Mouse (Mus musculus): ENCODE data around the gene Abhd14b. TPM values are rescaled to one million over a fixed set of nuclear protein-coding genes. Genes with fewer than 3 reads are reported as not detected.

The Abhd14b gene
- polyA plus RNA-seq, 1 experiment from 2014 or later = 48.3 TPM

DNA sequence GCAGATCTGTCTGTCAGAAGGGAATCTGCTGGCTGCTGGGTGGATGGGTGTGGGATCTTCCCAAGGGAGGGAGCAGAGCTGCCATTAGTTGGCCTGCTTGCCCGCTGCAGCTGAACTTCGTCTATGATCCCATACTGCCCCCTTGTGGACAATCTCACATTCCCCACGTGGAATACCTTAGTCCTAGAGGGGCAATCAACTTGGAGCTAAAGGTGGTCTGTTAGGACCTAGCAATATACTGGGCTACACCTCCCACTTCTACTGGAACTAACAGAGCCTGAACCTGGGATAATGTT is 25.4 kb upstream of the Abhd14b start:
- Histone ChIP-seq H3K4me2 (replicated peaks; ENCODE audit: low read depth, low read length) (peak overlapping the region; percentile 49), H3K9ac (replicated peaks; ENCODE audit: low read length) (peak overlapping the region; percentile 32), H3K4me3 (ENCODE audit: low read length) (peak overlapping the region; percentile 25), H3K4me1 (ENCODE audit: insufficient read depth, low read length) (peaks cover 35% of the 10 kb centered on the region), H3K9me3 (ENCODE audit: low read length) (no peaks in the 10 kb centered on the region), H3K27me3 (ENCODE audit: insufficient read depth, low read length) (peaks cover 3% of the 10 kb centered on the region; the same call in 1 of the 2 replicates), H3K36me3 (ENCODE audit: insufficient read depth, low read length) (no peaks in the 10 kb centered on the region), H3K27ac (ENCODE audit: low read length) (no peak overlapping the region)
- ATAC-seq (ENCODE audit: low FRiP score, low TSS enrichment) = peak; percentile 82
- WGBS = 0% methylated on average over 3 of the region's 3 CpGs

DNA sequence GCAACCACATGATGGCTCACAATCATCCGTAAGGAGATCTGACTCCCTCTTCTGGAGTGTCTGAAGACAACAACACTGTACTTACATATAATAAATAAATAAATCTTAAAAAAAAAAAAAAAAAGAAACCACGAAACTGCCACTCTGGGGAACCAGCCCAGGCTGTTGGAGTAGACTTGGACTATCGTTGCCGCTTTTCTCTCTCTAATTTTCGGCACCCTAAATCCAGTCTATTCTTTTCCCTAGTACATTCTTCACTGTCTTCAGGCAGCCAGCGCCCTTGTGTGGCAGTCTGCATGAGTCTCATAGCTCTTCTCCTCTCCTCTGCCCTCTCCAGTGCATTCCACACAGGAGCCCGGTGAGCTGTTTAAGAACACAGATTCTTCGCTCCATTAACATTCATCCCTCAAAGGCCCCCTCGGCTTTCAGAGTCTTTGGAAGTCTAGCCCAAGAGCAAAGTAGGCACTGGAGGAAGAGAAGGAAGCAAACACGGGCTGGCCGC is 18.5 kb upstream of the Abhd14b start:
- Histone ChIP-seq H3K9me3 (ENCODE audit: low read length) (no peaks in the 10 kb centered on the region), H3K4me3 (ENCODE audit: low read length) (peak overlapping the region; percentile 97), H3K9ac (replicated peaks; ENCODE audit: low read length) (peak overlapping the region; percentile 97), H3K4me1 (ENCODE audit: insufficient read depth, low read length) (peaks cover 11% of the 10 kb centered on the region), H3K27ac (ENCODE audit: low read length) (peak overlapping the region; percentile 100), H3K36me3 (ENCODE audit: insufficient read depth, low read length) (peaks cover 32% of the 10 kb centered on the region), H3K4me2 (replicated peaks; ENCODE audit: low read depth, low read length) (peak overlapping the region; percentile 85), H3K27me3 (ENCODE audit: insufficient read depth, low read length) (no peaks in the 10 kb centered on the region)
- 10% methylated on average over 11 of the region's 11 CpGs for WGBS
- ATAC-seq (ENCODE audit: low FRiP score, low TSS enrichment) = peak; percentile 64

DNA sequence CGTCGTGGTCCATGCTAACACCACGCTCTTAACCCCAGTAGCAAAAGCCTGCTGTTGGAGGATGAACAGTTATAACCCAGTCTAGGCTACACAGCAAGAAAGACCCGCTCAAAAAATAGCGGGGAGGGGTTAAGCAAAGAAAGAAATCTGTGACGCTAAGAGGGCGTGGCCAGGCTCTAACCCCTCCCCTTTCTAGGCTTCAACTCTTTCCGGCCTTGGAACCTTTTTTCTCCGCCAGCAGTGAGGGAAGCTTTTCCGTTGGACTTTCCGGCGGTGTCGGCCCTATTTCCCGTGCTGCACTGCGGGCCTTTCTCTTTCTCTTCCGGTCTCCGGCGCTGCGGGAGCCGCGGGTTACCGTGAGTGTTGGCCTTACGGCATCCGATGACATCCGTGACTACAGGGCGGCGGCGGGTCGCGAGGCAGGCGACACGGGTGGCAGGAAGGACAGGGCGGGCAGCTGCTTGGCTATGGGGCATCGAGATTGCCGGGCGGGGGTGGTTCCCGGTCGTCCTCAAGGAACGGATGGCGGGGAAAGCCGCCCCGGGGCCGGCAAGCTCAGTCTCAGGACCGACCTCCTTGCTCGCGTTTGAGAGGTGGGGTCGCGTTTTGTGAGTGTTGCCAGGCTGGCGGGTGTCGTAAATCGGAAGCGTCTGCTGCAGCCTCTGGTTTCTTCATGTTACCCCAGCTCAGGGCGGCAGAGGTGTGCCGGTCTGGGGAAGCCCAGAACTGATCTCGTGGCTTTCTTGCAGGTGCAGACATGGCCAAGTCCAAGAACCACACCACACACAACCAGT is 17.8 kb upstream of the Abhd14b start, which contains the start of gene Rpl29:
Gene Rpl29, plus strand, starts transcription at position 234 of the 794 bp plus-strand sequence.
- peak within 1 kb of the TSS; percentile 97 for H3K4me3 ChIP-seq (ENCODE audit: low read length)
- peak within 1 kb of the TSS; percentile 100 for H3K27ac ChIP-seq (ENCODE audit: low read length)
- peak within 1 kb of the TSS; percentile 89 for H3K4me2 ChIP-seq (replicated peaks; ENCODE audit: low read depth, low read length)
- no peaks in the 10 kb centered on the region for H3K9me3 ChIP-seq (ENCODE audit: low read length)
- peaks cover 11% of the 10 kb centered on the region for H3K4me1 ChIP-seq (ENCODE audit: insufficient read depth, low read length)
- WGBS = under 1% methylated on average over 55 of the region's 55 CpGs
- H3K36me3 ChIP-seq (ENCODE audit: insufficient read depth, low read length) = peaks cover 35% of the 10 kb centered on the region
- H3K27me3 ChIP-seq (ENCODE audit: insufficient read depth, low read length) = no peaks in the 10 kb centered on the region
- peak; percentile 91 for ATAC-seq (ENCODE audit: low FRiP score, low TSS enrichment)
- H3K9ac ChIP-seq (replicated peaks; ENCODE audit: low read length) = peak within 1 kb of the TSS; percentile 97

DNA sequence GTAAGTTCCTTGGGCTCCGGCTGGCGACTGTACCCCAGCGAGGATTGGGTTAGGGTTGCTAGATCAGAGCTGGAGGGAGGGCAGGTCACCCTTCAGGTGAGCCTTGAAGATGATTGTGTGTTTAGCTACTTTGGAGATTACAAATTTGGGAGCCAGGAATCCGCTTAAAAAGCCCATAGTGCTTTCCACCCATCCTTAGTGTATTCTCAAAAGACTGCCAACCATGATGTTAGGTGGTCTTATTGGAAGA is 17.3 kb upstream of the Abhd14b start:
- peak overlapping the region; percentile 89 for H3K4me2 ChIP-seq (replicated peaks; ENCODE audit: low read depth, low read length)
- no peaks in the 10 kb centered on the region for H3K9me3 ChIP-seq (ENCODE audit: low read length)
- 0% methylated on average over 4 of the region's 4 CpGs for WGBS
- H3K27me3 ChIP-seq (ENCODE audit: insufficient read depth, low read length) = no peaks in the 10 kb centered on the region
- H3K27ac ChIP-seq (ENCODE audit: low read length) = peak overlapping the region; percentile 100
- H3K9ac ChIP-seq (replicated peaks; ENCODE audit: low read length) = peak overlapping the region; percentile 97
- ATAC-seq (ENCODE audit: low FRiP score, low TSS enrichment) = no peak
- H3K36me3 ChIP-seq (ENCODE audit: insufficient read depth, low read length) = peaks cover 35% of the 10 kb centered on the region
- H3K4me1 ChIP-seq (ENCODE audit: insufficient read depth, low read length) = peaks cover 12% of the 10 kb centered on the region
- peak overlapping the region; percentile 97 for H3K4me3 ChIP-seq (ENCODE audit: low read length)

DNA sequence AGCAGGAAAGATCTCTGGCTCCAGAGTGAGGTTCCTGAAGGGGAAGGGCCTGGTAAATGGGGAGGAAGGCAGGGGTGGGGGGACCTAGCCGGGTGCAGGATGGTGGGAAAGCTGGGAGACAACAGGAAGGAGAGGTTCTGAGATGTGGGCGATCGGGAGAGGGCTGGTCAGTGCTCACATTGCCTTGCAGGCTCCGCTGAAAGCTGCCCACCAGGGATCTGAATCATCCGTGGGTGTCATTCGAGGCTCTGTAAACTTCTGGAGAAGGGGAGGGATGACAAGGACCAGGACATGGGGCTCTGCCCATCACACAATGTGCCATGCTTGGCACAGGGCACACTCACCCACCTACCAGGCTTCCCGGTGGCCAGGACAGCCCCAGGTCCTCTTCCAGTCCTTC is 13.9 kb upstream of the Abhd14b start:
- 0 out of 2 replicates have a peak overlapping the region, but pooled peaks have one; percentile 14 for H3K27ac ChIP-seq (ENCODE audit: low read length)
- ATAC-seq (ENCODE audit: low FRiP score, low TSS enrichment) = no peak
- no peak overlapping the region for H3K4me3 ChIP-seq (ENCODE audit: low read length)
- peaks cover 40% of the 10 kb centered on the region for H3K36me3 ChIP-seq (ENCODE audit: insufficient read depth, low read length)
- no peak overlapping the region for H3K4me2 ChIP-seq (replicated peaks; ENCODE audit: low read depth, low read length)
- H3K4me1 ChIP-seq (ENCODE audit: insufficient read depth, low read length) = peaks cover 27% of the 10 kb centered on the region
- 66% methylated on average over 7 of the region's 7 CpGs for WGBS
- no peak overlapping the region for H3K9ac ChIP-seq (replicated peaks; ENCODE audit: low read length)
- no peaks in the 10 kb centered on the region for H3K27me3 ChIP-seq (ENCODE audit: insufficient read depth, low read length)
- H3K9me3 ChIP-seq (ENCODE audit: low read length) = no peaks in the 10 kb centered on the region

DNA sequence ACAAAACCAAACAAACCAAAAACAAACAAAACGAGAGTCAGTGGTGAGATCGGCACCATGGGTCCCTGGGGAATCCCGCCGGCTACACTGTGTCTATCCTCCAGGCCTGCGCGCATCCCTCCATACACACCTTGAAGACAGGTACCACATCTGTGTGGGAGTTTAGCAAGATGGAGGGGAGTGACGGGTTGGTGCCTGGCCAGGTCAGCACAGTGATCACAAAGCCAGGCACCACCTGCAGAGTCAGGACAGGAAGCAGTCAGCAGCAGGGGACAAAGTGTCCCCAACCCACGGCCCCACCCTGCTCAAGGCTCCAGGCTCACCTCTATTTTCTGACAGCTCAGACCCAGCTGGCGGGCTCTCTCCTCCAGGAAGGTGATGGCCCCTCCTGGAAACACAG is 10.7 kb upstream of the Abhd14b start:
- H3K27me3 ChIP-seq (ENCODE audit: insufficient read depth, low read length) = no peaks in the 10 kb centered on the region
- H3K4me1 ChIP-seq (ENCODE audit: insufficient read depth, low read length) = peaks cover 23% of the 10 kb centered on the region
- ATAC-seq (ENCODE audit: low FRiP score, low TSS enrichment) = no peak
- no peaks in the 10 kb centered on the region for H3K9me3 ChIP-seq (ENCODE audit: low read length)
- H3K27ac ChIP-seq (ENCODE audit: low read length) = no peak overlapping the region
- no peak overlapping the region for H3K4me2 ChIP-seq (replicated peaks; ENCODE audit: low read depth, low read length)
- H3K9ac ChIP-seq (replicated peaks; ENCODE audit: low read length) = no peak overlapping the region
- no peak overlapping the region for H3K4me3 ChIP-seq (ENCODE audit: low read length)
- WGBS = 78% methylated on average over 9 of the region's 9 CpGs
- peaks cover 30% of the 10 kb centered on the region for H3K36me3 ChIP-seq (ENCODE audit: insufficient read depth, low read length)

DNA sequence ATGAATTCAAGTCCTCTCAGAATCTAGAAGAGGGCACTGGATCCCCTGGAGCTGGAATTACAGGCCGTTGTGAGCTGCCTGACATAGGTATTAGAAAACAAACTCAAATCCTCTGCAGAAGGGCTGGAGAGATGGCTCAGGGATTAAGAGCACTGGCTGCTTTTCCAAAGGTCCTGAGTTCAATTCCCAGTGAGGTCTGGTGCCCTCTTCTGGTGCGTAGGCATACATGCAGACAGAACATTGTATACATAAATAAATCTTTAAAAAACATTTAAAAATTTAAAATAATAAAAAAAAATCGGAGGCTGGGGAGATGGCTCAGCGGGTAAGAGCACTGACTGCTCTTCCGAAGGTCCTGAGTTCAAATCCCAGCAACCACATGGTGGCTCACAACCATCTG is 4.6 kb upstream of the Abhd14b start:
- Histone ChIP-seq H3K4me1 (ENCODE audit: insufficient read depth, low read length) (peaks cover 34% of the 10 kb centered on the region), H3K36me3 (ENCODE audit: insufficient read depth, low read length) (no peaks in the 10 kb centered on the region), H3K9ac (replicated peaks; ENCODE audit: low read length) (no peak overlapping the region), H3K4me3 (ENCODE audit: low read length) (no peak overlapping the region), H3K27ac (ENCODE audit: low read length) (no peak overlapping the region), H3K9me3 (ENCODE audit: low read length) (no peaks in the 10 kb centered on the region), H3K27me3 (ENCODE audit: insufficient read depth, low read length) (no peaks in the 10 kb centered on the region), H3K4me2 (replicated peaks; ENCODE audit: low read depth, low read length) (no peak overlapping the region)
- WGBS = 81% methylated on average over 5 of the region's 5 CpGs
- no peak for ATAC-seq (ENCODE audit: low FRiP score, low TSS enrichment)

DNA sequence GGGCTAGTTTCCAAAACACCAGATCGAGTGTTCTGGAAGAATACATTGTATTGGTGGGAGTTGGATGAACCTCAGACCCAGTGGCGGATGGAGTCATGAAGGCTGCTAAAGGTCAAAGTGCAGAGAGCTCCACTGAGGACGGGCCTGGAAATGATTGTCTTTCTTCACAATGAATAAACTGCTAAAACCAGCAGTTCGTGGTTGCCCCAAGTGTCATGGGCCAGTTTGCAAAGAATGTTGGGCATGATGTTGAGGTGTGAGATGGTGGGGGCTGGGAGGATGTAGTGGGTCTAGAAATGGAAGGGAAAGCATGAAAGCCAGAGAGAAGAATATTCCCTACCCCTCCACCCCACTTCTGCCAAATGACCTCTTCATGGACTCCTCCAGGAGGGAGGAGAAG is 2.4 kb upstream of the Abhd14b start:
- no peaks in the 10 kb centered on the region for H3K9me3 ChIP-seq (ENCODE audit: low read length)
- H3K36me3 ChIP-seq (ENCODE audit: insufficient read depth, low read length) = no peaks in the 10 kb centered on the region
- H3K4me1 ChIP-seq (ENCODE audit: insufficient read depth, low read length) = peaks cover 42% of the 10 kb centered on the region
- H3K27me3 ChIP-seq (ENCODE audit: insufficient read depth, low read length) = no peaks in the 10 kb centered on the region
- H3K9ac ChIP-seq (replicated peaks; ENCODE audit: low read length) = no peak overlapping the region
- 58% methylated on average over 4 of the region's 4 CpGs for WGBS
- 0 out of 2 replicates have a peak overlapping the region, but pooled peaks have one; percentile 56 for H3K27ac ChIP-seq (ENCODE audit: low read length)
- no peak for ATAC-seq (ENCODE audit: low FRiP score, low TSS enrichment)
- no peak overlapping the region for H3K4me2 ChIP-seq (replicated peaks; ENCODE audit: low read depth, low read length)
- H3K4me3 ChIP-seq (ENCODE audit: low read length) = no peak overlapping the region

DNA sequence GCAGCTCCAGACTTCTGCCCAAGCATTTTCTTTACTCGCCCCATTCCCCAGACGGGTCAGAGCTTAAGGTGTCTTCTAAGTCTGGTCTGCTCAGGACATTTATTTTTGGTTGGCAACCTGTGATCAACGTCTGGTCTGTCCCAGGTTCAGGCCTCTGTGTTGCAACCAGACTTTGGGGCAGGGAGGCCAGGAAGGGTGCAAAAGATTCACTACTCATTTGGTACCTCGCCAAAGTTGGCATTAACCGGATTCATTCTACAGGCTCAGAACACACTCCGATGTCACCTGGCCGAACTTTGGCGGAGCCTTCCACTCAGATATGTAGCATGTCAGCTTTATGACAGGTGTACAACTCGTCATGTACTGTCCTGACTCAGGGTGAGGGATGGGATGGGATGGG is 692 bp downstream of the Abhd14b start:
- 38% methylated on average over 9 of the region's 9 CpGs for WGBS

DNA sequence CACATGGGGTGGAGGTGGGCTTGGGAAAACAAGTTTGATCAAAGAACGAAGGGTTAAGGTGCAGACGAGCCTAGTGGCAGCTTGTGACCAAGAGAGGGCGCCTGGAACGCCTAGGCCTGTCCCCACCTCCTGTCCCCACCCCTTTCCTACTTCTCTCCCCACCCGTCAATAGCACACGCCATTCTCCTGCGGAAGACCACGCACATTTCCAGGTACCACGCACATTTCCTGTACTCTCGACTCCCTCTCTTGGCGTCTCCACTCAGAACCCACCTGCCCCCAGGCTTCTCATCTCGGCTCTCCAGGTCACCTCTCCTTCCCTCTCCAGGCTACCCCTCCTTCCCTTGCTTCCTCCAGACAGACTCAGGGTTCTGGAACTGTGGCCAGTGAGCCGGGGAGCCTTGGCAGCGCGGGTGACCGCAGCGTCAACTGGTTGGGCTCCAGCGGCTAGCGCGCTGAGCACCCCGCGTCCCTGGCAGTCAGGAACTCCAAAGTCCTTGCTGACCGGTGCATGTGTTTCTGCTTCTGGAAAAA is 1.3 kb downstream of the Abhd14b start:
- peak; percentile 54 for ATAC-seq (ENCODE audit: low FRiP score, low TSS enrichment)
- Histone ChIP-seq H3K9me3 (ENCODE audit: low read length) (no peaks in the 10 kb centered on the region), H3K9ac (replicated peaks; ENCODE audit: low read length) (peak overlapping the region; percentile 64), H3K4me1 (ENCODE audit: insufficient read depth, low read length) (peaks cover 77% of the 10 kb centered on the region), H3K27ac (ENCODE audit: low read length) (peak overlapping the region; percentile 89), H3K27me3 (ENCODE audit: insufficient read depth, low read length) (no peaks in the 10 kb centered on the region), H3K4me3 (ENCODE audit: low read length) (peak overlapping the region; percentile 66), H3K36me3 (ENCODE audit: insufficient read depth, low read length) (no peaks in the 10 kb centered on the region), H3K4me2 (replicated peaks; ENCODE audit: low read depth, low read length) (peak overlapping the region; percentile 82)
- under 1% methylated on average over 23 of the region's 23 CpGs for WGBS

More for the DNA sequence above, 692 bp downstream of the Abhd14b start:
- peak overlapping the region; percentile 82 for H3K4me2 ChIP-seq (replicated peaks; ENCODE audit: low read depth, low read length)
- no peaks in the 10 kb centered on the region for H3K27me3 ChIP-seq (ENCODE audit: insufficient read depth, low read length)
- H3K27ac ChIP-seq (ENCODE audit: low read length) = peak overlapping the region; percentile 89
- H3K4me3 ChIP-seq (ENCODE audit: low read length) = peak overlapping the region; percentile 66
- ATAC-seq (ENCODE audit: low FRiP score, low TSS enrichment) = 0 out of 2 replicates have a peak, but pooled peaks have one; percentile 0
- H3K9ac ChIP-seq (replicated peaks; ENCODE audit: low read length) = peak overlapping the region; percentile 64
- H3K4me1 ChIP-seq (ENCODE audit: insufficient read depth, low read length) = peaks cover 73% of the 10 kb centered on the region
- no peaks in the 10 kb centered on the region for H3K36me3 ChIP-seq (ENCODE audit: insufficient read depth, low read length)
- H3K9me3 ChIP-seq (ENCODE audit: low read length) = no peaks in the 10 kb centered on the region
